Mouse (Mus musculus): ENCODE measurements around the gene Afap1.

Afap1 gene

DNA sequence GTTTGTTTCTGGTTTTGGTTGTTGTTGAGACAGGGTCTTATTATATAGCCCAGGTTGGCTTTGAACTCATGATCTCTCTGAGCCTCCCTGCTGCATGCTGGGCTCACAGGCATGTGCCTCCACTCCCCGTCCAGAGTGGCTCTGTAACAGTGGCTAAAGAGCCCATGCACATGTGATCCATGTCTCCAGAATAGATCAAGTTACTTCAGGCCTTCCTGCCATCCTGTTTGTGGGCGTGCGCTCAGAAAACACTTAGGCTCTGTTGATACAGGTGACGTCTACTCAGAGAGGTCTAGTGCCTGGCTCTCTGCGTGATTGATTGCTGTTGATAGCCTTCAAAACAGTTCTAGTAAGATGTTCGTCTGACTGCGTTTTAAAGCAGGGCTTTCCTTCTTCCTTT, 79.6 kb downstream of the Afap1 start:
- in situ Hi-C loops (cut with MseI, MboI) = loop anchor here in 1 of 2 experiments (5.0 kb wide), 1 partner anchor 90 kb away; no protein-coding TSS in a partner anchor

DNA sequence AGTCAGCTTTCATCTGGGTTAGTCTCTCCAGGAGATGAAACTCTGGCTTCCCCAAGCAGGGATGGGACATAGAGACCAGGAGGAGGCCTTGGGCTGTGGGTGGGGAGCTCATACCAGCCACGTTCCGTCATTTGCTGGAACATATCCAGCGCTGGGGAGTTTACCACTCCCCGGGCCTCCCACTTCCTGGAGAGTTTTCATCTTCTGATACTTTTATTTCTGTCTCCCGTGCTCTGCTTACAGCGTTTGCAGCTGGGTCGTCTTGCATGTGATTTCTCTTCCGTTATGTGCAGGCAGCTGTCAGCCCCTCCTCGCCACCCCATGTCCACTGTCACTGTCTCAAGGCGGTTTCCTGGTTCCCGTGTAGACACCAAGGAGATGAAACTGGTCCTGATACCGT, 80.7 kb downstream of the Afap1 start:
- in situ Hi-C loops (cut with MseI, MboI) = loop anchor here in 1 of 2 experiments (5.0 kb wide), 1 partner anchor 91 kb away; no protein-coding TSS in a partner anchor

DNA sequence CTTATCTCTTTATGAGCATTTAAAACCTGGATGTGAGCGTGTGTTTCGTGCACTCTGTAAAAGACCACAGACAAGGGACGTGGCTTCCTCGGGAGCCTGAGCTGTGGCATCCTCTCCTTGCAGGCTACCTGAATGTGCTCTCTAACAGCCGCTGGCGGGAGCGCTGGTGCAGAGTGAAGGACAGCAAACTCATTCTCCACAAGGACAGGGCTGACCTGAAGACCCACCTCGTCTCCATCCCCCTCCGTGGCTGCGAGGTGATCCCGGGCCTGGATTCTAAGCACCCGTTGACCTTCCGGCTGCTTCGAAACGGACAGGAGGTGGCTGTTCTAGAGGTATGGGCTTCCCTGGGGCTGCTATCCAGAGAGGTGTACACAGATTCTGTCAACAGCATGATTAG, 81.1 kb downstream of the Afap1 start:
- in situ Hi-C loops (cut with MseI, MboI) = loop anchor here in 1 of 2 experiments (5.0 kb wide), 1 partner anchor 92 kb away; no protein-coding TSS in a partner anchor

DNA sequence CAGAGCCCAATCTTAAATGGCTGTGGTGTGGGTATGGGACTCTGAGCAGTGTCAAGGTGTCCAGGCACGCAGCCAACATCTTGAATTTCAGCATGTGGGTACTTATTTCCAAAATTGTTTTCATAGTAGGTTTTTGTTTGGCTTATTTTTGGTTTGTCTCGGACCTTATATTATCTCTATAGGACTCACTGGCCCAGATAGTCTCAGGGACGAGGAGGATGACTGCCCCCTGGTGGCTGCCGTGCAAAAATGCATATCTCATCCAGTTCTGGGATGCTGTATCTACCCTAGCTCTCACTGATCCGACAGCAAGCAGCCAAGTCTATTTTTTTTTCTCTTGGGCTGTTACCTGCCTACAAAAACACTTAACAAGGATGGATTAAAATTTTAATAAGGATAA, 82.6 kb downstream of the Afap1 start:
- in situ Hi-C loops (cut with MseI, MboI) = loop anchor here in 1 of 2 experiments (5.0 kb wide), 1 partner anchor 88 kb away; no protein-coding TSS in a partner anchor

DNA sequence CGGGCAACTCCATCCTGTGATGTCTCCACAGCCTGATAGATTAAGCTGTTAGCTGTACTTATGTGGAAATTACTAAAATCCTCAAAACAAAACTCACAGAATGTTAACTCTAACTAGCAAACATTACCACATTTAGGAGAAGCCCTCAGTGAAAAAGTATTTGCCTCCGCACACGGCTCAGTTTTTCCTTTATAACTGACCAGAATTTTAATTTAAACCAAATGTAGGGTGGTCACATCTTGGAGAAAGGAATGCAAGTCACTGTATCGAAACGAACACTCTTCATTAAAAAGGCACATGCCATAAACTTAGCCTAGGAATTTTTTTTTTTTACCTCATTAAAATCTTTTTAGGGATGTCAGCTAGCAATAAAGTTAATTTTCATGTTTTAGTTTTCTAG, 87.4 kb downstream of the Afap1 start:
- in situ Hi-C loops (cut with MseI, MboI) = no loop called here

DNA sequence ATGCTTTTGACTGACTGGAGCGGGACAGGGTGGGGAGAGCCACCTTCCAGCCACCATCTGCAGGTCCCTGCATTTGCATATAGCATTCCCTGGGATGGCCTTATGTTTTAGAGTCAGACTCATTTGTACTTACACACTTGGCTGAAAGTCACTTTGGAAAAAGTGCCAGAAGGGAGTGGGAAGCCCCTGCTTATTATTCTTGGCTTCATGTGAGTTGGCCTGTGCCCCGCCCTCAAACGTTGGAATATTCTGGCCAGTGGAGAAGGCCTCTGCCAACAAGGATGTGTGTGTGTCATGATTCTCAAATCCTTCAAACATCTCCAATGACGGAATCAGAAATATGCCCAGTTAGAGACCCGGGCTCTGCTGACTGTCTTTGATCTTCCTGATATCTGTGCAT, 88.2 kb downstream of the Afap1 start:
- in situ Hi-C loops (cut with MseI, MboI) = no loop called here

DNA sequence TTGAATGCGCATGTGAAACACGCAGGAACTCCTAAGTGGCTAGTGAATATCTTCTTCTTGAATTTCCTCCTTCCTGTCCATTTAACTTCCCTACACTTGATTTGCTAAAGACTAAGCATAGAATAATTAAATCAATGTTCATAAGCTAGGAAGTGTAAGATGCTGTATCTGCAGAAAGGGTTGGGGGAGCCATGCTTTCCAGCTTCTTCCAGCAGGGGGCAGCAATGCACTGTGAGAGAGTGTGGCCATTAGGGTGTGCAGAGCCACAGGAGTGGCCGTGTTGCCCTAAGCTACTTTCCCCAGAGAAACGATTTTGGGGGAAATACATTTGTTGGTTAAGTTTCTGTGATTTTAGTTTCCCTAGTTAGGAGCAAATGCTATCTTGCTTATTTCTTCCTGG, 88.9 kb downstream of the Afap1 start:
- in situ Hi-C loops (cut with MseI, MboI) = no loop called here

DNA sequence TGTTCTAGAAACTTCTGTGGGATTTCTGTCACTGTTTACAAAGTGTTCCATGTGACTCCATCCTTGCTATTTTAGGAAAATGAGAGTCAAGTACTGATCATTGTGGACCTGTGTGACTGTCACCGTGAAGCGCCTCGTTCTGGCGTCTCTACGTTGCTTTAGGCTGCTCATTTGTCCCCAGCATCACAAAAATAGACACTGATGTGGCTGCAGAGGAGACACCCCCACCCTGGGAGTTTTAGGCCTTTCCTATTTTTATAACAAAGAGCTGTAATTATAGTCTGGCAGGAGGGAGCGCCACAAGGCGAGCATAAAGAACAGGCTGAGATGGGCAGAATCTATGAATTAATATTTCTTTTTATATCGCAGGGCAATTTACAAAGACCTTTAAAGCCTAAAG, 92.5 kb downstream of the Afap1 start:
- in situ Hi-C loops (cut with MseI, MboI) = no loop called here

DNA sequence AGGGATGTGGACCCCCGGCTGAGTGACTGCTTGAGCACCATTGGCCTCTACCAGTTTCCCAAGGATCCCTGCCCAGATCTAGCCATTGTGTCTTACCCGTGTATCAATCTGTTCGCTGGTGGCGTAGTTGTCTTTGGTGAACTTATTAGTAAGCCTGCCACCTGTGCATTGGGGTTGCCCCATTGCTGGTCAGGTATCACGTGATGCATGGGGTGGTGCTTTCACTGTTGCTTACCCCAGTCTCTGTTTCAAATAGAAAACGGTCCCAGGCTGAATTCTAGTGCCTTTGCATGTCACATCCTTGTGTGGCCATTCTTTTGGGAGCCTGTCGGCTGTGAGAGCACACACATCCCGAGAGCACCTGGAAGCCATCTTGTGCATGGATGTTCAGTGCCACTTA, 95.0 kb downstream of the Afap1 start:
- in situ Hi-C loops (cut with MseI, MboI) = no loop called here

DNA sequence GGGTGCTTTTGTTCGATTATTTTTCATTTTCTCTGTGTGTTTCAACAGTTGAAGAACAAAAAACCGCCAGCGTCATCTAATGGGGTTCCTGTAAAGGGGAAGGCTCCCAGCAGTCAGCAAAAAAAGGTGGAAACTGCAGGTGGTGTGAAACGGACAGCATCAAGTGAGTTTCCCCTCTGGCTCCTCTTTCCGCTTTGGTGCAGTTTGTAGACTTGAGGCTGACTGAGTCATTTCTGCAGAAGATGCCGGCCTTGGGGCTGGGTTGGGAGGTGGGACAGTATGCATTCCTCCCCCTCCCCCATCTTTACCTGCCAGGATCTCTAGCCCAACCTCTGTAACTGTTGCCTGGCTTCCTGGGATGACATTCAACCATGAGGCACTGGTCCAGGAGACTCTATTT, 96.4 kb downstream of the Afap1 start:
- in situ Hi-C loops (cut with MseI, MboI) = no loop called here

DNA sequence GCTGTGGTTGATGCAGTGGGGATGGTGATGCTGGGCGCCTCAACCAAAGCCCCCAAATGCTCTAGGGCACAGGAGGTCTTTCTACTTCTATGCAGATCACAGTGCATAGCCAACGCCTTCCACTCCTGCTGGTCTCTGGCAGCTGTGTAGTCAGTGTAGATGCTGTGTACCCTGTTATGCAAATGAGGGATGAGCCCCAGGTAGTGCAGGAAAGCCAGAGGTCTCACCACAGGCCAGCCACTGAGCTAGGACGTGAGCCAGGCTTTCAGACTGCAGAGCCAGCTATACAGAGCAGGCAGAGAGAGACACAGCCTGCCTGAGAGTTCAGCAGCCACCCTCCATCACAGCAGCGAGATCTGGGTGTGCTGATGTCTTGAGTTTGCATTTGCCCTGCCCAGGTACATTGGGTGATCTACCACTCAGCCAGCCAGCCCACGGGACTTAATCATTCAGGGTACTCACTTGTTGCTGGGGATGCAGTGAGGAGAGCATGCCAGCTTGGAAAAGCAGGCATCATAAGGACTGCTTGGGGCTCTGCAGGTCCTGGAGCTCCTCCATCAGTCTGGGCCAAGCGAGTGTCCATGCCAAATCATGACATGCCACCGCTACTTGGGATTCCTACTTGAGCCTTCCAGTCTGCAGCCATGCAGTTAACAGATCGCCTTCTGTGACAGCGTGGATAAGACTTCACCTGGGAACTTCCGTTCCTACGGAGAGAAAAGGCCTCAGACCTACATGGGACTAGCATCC, 97.0 kb downstream of the Afap1 start:
- in situ Hi-C loops (cut with MseI, MboI) = no loop called here

DNA sequence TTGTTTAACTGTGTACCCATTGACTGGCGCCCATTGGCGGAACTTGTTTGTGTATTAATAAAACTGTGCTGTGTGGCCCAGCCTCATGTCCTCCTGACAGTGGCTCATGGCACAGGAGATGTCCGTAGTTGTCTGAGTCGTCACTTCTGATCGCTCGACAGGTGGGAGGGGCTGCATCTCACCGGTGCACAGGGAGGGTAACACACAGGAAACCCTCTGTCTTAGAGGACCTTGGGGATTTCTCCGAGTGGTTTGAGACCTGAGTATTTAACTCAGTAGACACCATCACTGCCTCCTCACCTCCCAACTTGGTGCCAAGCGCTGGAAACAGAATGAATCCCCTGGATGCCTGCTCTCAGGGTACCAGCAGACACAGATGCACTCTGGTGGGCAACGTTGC, 110.7 kb downstream of the Afap1 start:
- in situ Hi-C loops (cut with MseI, MboI) = no loop called here

DNA sequence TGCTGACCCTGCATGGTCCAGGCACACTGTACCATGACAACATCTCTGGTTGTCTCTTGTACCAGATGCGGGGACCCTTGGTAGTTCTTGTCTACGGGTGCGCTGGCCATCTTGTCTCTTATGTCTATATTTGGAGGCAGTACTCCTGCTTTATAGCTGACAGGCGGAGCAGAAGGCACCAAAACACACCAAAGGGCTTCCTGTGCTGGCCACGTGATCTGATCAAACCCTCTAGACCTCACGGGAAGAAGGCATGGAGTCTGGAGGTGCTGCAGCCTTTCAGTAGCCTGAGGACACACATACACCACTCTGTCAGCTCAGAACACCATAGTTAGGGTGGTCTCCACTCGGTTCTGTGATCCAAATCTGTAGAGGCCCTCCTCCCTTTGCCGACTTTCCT, 113.0 kb downstream of the Afap1 start:
- in situ Hi-C loops (cut with MseI, MboI) = no loop called here

DNA sequence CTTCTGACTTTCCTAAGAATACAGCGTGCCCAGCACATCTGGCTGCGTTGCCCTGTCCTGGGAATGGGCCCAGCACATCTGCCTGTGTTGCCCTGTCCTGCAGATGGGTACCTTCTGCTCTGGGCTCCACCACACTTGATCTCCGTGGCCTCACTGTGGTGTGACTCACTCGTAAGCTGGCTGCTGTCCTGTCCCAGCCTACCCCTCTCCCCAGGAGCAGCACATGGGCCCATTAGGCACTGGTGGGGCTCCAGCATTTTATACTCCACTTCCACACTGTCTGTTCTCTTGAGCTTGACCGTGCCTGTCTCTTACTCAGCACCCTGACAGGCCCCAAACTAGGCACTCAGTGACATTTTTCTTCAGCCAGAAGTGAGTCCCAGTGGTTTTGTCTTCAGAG, 113.5 kb downstream of the Afap1 start:
- in situ Hi-C loops (cut with MseI, MboI) = no loop called here

DNA sequence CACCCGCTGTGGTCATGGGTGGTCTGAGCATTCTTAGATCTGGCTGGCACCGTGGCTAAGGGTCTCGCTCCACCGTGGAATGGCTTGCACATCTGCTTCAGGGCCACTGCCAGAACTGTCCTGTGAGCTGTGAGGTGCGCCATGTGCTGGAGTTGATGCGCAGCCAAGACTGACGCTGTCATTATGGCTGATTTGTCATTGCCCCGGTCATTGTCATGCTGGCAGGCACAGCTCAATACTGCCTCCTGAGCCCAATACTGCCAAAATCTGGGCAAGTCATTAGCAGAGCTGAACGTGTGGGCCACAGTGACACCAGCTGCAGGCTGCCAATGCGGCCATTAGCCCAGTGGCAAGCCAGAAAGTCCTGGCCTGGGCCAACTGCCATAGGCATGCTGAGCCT, 114.5 kb downstream of the Afap1 start:
- in situ Hi-C loops (cut with MseI, MboI) = no loop called here

DNA sequence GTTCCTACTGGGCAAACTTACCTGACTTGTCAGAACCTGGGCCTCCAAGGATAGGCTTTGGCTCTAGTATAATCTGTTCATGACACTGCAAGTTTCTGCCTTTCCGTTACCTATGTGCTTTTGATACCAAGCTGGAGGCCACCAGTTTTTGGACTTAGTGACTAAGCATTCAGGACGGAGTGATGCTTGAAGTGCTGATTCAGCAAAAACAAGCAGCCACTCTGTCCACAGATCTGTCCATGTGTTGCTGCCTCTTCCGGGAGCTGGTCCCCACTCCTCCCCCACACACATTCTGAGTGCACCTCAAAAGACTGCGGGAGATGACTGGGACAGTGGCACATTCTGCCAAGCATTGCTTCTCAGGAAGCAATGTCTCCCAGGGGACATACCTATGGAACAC, 116.3 kb downstream of the Afap1 start:
- in situ Hi-C loops (cut with MseI, MboI) = no loop called here

DNA sequence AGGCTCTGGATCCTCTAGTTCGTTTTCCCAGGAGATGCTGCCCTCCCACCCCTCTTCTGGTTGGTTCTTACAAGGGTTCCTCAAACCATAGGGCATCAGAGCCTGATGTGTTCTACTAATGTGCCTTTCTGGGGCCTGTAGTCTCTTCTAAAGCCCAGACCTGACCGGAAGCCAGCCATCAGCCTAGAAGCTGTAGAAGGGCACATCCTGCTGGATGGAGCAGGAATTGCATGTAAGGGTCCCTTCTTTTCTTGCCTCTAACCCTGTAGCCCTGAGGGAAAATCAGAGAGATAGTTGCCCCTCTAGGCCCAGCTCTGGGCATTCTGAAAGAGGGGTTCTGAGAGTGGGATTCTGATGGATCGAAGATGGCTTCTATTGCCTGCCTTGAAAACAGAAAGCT, 125.2 kb downstream of the Afap1 start:
- in situ Hi-C loops (cut with MseI, MboI) = no loop called here

DNA sequence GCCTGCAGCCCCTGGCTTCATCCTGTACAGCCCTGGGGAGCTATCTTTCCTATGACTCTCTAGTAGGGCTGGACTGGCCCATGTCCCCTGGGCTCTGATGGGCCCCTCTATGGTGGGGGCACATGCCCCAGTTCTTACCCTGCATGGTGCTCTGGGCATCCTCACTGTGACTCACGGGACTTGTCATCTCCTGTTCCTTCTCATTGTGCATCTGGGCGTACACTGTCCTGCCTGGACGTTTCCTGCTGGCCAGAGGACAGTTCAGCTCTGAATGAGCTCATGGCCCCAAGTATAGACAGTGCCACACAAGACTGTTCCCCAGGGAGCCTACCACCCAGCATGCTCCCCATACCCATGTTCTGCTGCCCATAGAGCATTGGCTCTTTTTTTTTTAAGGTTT, 128.0 kb downstream of the Afap1 start:
- in situ Hi-C loops (cut with MseI, MboI) = no loop called here

DNA sequence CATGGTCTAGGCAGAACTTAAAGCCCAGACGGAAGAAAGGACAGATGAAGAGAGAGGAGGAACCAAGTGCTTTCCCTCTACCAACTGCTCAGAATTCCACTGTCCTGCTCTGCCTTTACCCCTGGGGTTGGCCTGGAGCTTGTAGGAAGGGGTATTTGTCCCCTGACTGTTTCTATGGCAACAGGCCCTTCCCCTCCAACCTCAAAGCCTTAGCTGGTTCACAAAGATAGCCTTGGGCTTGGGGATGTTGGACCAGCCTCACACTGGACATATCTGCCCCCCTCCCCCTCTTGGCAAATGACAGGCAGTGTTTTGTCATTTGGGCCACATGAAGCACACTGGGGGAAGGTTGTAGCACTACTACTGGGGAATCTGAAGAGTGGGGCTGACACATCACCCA, 129.2 kb downstream of the Afap1 start:
- in situ Hi-C loops (cut with MseI, MboI) = no loop called here

DNA sequence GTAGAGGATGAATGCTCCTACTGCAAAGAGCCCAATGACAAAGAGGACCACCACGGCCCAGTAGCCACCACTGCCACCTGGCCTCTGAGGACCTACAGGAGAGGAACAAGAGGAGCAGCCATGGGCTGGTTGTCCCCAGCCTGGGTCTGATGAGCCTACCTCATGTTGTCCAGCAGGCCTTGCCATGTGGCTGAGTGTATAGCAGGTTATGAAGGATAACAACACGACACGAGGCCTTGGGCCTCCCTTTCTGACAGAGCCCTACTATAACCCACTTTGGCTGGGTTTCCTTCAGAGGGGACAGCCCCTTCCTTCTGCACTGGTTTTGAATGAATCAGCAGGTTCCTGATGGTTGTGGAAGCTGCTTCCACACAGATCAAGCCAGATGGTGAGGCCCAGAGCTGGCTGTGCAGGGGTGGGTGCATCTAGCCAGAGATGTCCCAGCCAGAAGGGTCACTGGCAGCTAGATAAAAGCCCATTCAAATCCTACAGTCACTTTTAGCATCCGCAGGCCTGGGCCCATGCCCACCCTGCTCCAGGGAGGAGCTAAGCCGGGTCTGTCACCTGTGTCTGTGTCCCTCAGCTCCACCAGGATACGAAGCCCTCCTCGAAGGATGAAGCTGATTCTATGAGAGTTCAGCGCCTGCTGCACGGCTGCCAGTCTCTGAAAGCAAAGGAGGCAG, 131.0 kb downstream of the Afap1 start:
- in situ Hi-C loops (cut with MseI, MboI) = no loop called here

DNA sequence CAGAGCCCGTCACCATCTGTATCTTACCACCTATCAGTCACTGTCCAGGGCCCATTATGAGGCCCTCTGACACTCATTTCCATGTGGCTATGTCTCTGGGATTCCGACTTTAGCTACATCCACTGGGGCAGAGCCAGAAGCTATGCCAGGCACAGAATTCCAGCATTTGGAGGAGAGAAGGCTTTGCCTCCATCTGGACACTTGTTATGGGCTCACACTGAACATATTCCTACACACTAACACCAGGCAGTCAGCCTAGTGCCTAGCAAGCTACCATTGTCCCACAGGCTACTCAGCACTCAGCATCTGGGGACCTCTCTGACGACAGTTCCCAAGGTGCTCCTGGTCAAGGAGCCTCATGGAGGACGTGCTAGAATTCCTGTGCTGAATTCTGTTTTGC, 132.0 kb downstream of the Afap1 start:
- in situ Hi-C loops (cut with MseI, MboI) = no loop called here

DNA sequence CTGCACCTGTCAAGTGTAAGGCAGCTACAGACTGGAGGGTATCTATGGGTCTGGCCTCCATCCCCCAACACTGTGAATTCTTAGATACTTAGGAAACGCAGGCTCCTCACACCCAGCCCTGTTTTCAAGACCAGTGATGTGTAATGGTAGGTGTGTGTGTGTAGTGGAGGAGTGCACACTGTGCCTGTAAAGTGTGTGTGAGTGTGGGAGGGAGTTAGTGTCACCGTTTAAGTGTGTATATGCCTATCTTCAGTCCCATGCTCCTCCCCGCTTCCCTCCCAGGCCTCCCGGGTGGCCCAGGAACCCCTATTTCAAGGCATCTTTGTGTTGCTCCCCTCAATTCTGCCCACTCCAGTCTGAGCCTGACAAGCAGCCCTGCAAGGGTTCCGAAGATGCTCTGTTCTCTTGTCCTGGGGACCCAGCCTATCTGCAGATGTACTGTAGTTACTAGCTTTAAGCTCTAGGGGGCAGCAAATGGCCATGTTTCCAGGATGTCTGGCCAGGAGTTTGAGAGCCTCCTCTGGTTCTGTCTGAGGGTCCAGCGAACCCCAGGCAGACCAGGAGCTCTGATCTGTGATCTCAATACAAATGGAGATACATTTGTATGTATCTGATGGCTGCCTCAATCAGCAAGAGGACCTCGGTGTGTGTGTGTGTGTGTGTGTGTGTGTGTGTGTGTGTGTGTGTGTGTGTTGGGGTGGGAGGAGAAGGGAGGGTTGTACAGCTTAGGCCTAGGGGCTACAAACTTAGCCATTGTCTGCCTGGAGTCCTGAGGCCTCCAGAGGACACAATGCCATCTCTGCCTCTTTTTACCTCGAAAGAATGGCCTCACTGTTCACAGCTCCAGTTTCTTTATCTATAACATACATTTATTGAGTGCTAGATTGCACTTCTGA, 140.7 kb downstream of the Afap1 start:
- in situ Hi-C loops (cut with MseI, MboI) = loop anchor here (5.0 to 10.0 kb wide), 3 partner anchors 191 to 364 kb away; partner anchors contain the start of gene Sorcs2 (in 2 of the 2)
